Mouse (Mus musculus) ZHBTc4 (cell line): ENCODE data around the gene Slc3a1.

Experiments used
- DNase-seq: peaks from one replicate; pipeline ENCODE4 v3.0.0-alpha.2; 2011; ENCODE audit warnings: low read depth, low spot score

The Slc3a1 gene

GRCm38 (mm10) chr17:85088401-85088800 lies 60.2 kb downstream of the Slc3a1 start:
- no peak for DNase-seq

- DNase-seq = no peak
These were observed 60.8 kb downstream of the Slc3a1 start for GRCm38 (mm10) chr17:85089011-85089410.

- no peak for DNase-seq
These were observed 61.4 kb downstream of the Slc3a1 start for GRCm38 (mm10) chr17:85089621-85090020.

- peak; percentile 95 for DNase-seq
These were observed 62.2 kb downstream of the Slc3a1 start, which contains the start of the genes Prepl and Camkmt for GRCm38 (mm10) chr17:85090120-85091099. TSS of gene Prepl (minus strand) at chr17:85090241. TSS of gene Camkmt (plus strand) at chr17:85090552.

GRCm38 (mm10) chr17:85091762-85092161 lies 63.6 kb downstream of the Slc3a1 start:
- no peak for DNase-seq

- no peak for DNase-seq
These were observed 68.2 kb downstream of the Slc3a1 start for GRCm38 (mm10) chr17:85096396-85096795.

GRCm38 (mm10) chr17:85098677-85099323 lies 70.6 kb downstream of the Slc3a1 start:
- DNase-seq = peak; percentile 39

- no peak for DNase-seq
These were observed 72.1 kb downstream of the Slc3a1 start for GRCm38 (mm10) chr17:85100232-85100631.

- peak; percentile 50 for DNase-seq
These were observed 73.6 kb downstream of the Slc3a1 start for GRCm38 (mm10) chr17:85101751-85102150.

- DNase-seq = no peak
These were observed 75.1 kb downstream of the Slc3a1 start for GRCm38 (mm10) chr17:85103310-85103709.

- no peak for DNase-seq
These were observed 82.5 kb downstream of the Slc3a1 start for GRCm38 (mm10) chr17:85110640-85111039.

GRCm38 (mm10) chr17:85113441-85113840 lies 85.3 kb downstream of the Slc3a1 start:
- no peak for DNase-seq
